Mouse (Mus musculus): Measurements from ENCODE around the gene Hipk4. TPM values are rescaled to one million over a fixed set of nuclear protein-coding genes. Genes with fewer than 3 reads are reported as not detected.
A peak's percentile ranks its signal among the peaks of the same experiment; 100 is the strongest.

The Hipk4 gene
- total and polyA plus RNA-seq, 2 experiments = not detected

- TF ChIP-seq POLR2A (IDR thresholded peaks at IDR 0.05; ENCODE audit: extremely low read depth, insufficient read depth, low read length) (no peak), CTCF (IDR thresholded peaks at IDR 0.05; ENCODE audit: low read depth, low read length) (no peak)
- no peak overlapping the region for H3K9ac ChIP-seq (ENCODE audit: low read depth, low read length)
- H3K4me1 ChIP-seq (ENCODE audit: control insufficient read depth, insufficient read depth, low read length) = peaks cover 1% of the 10 kb centered on the region; the same call in 1 of the 2 replicates
- no peak overlapping the region for H3K4me3 ChIP-seq (ENCODE audit: insufficient read depth, low read depth, low read length)
- no peak for DNase-seq (ENCODE audit: extremely low read depth, low read depth, low spot score)
- H3K27me3 ChIP-seq (ENCODE audit: control insufficient read depth, insufficient read depth, low read length) = no peaks in the 10 kb centered on the region
- H3K79me2 ChIP-seq (ENCODE audit: control insufficient read depth, insufficient read depth, low read length) = no peaks in the 10 kb centered on the region
- H3K36me3 ChIP-seq (ENCODE audit: control insufficient read depth, insufficient read depth, low read length) = no peaks in the 10 kb centered on the region
- no peak overlapping the region for H3K27ac ChIP-seq (replicated peaks; ENCODE audit: insufficient read depth, low read depth, low read length)
- WGBS = 73% methylated on average over 4 of the region's 4 CpGs
Observed at GRCm38 (mm10) chr7:27501620-27502019, 21.4 kb upstream of the Hipk4 start.

- Histone ChIP-seq H3K36me3 (ENCODE audit: control insufficient read depth, insufficient read depth, low read length) (no peaks in the 10 kb centered on the region), H3K27me3 (ENCODE audit: control insufficient read depth, insufficient read depth, low read length) (no peaks in the 10 kb centered on the region), H3K4me3 (ENCODE audit: insufficient read depth, low read depth, low read length) (no peak overlapping the region), H3K9ac (ENCODE audit: low read depth, low read length) (no peak overlapping the region), H3K79me2 (ENCODE audit: control insufficient read depth, insufficient read depth, low read length) (no peaks in the 10 kb centered on the region), H3K4me1 (ENCODE audit: control insufficient read depth, insufficient read depth, low read length) (0 out of 2 replicates have a peak, but pooled peaks cover 1% of the 10 kb centered on the region), H3K27ac (replicated peaks; ENCODE audit: insufficient read depth, low read depth, low read length) (no peak overlapping the region)
- DNase-seq (ENCODE audit: extremely low read depth, low read depth, low spot score) = no peak
- 77% methylated on average over 9 of the region's 9 CpGs for WGBS
- TF ChIP-seq CTCF (IDR thresholded peaks at IDR 0.05; ENCODE audit: low read depth, low read length) (no peak), POLR2A (IDR thresholded peaks at IDR 0.05; ENCODE audit: extremely low read depth, insufficient read depth, low read length) (no peak)
Observed at GRCm38 (mm10) chr7:27506765-27507370, 16.2 kb upstream of the Hipk4 start.

- H3K4me1 ChIP-seq (ENCODE audit: control insufficient read depth, insufficient read depth, low read length) = 0 out of 2 replicates have a peak, but pooled peaks cover 1% of the 10 kb centered on the region
- H3K4me3 ChIP-seq (ENCODE audit: insufficient read depth, low read depth, low read length) = peak overlapping the region; percentile 93
- H3K27me3 ChIP-seq (ENCODE audit: control insufficient read depth, insufficient read depth, low read length) = no peaks in the 10 kb centered on the region
- peak overlapping the region; percentile 89 for H3K9ac ChIP-seq (ENCODE audit: low read depth, low read length)
- no peaks in the 10 kb centered on the region for H3K36me3 ChIP-seq (ENCODE audit: control insufficient read depth, insufficient read depth, low read length)
- 0 out of 2 replicates have a peak, but pooled peaks have one; percentile 42 for TF ChIP-seq POLR2A (IDR thresholded peaks at IDR 0.05; ENCODE audit: extremely low read depth, insufficient read depth, low read length)
- no peak for TF ChIP-seq CTCF (IDR thresholded peaks at IDR 0.05; ENCODE audit: low read depth, low read length)
- H3K79me2 ChIP-seq (ENCODE audit: control insufficient read depth, insufficient read depth, low read length) = no peaks in the 10 kb centered on the region
- peak overlapping the region; percentile 76 for H3K27ac ChIP-seq (replicated peaks; ENCODE audit: insufficient read depth, low read depth, low read length)
- peak; percentile 92 for DNase-seq (ENCODE audit: extremely low read depth, low read depth, low spot score)
- 1% methylated on average over 54 of the region's 54 CpGs for WGBS
Observed at GRCm38 (mm10) chr7:27507711-27508647, 15.1 kb upstream of the Hipk4 start.

GRCm38 (mm10) chr7:27508648-27509005 is 14.4 kb upstream of the Hipk4 start:
- H3K4me1 ChIP-seq (ENCODE audit: control insufficient read depth, insufficient read depth, low read length) = 0 out of 2 replicates have a peak, but pooled peaks cover 1% of the 10 kb centered on the region
- no peak for TF ChIP-seq POLR2A (IDR thresholded peaks at IDR 0.05; ENCODE audit: extremely low read depth, insufficient read depth, low read length)
- TF ChIP-seq CTCF (IDR thresholded peaks at IDR 0.05; ENCODE audit: low read depth, low read length) = peak; percentile 85
- DNase-seq (ENCODE audit: extremely low read depth, low read depth, low spot score) = peak; percentile 46
- peak overlapping the region; percentile 44; the same call in 1 of the 2 replicates for H3K27ac ChIP-seq (replicated peaks; ENCODE audit: insufficient read depth, low read depth, low read length)
- H3K27me3 ChIP-seq (ENCODE audit: control insufficient read depth, insufficient read depth, low read length) = no peaks in the 10 kb centered on the region
- H3K79me2 ChIP-seq (ENCODE audit: control insufficient read depth, insufficient read depth, low read length) = no peaks in the 10 kb centered on the region
- no peak overlapping the region for H3K9ac ChIP-seq (ENCODE audit: low read depth, low read length)
- H3K4me3 ChIP-seq (ENCODE audit: insufficient read depth, low read depth, low read length) = no peak overlapping the region
- WGBS = 24% methylated on average over 6 of the region's 6 CpGs
- H3K36me3 ChIP-seq (ENCODE audit: control insufficient read depth, insufficient read depth, low read length) = no peaks in the 10 kb centered on the region

- H3K4me1 ChIP-seq (ENCODE audit: control insufficient read depth, insufficient read depth, low read length) = 0 out of 2 replicates have a peak, but pooled peaks cover 1% of the 10 kb centered on the region
- 95% methylated on average over 2 of the region's 2 CpGs for WGBS
- H3K27me3 ChIP-seq (ENCODE audit: control insufficient read depth, insufficient read depth, low read length) = no peaks in the 10 kb centered on the region
- H3K79me2 ChIP-seq (ENCODE audit: control insufficient read depth, insufficient read depth, low read length) = no peaks in the 10 kb centered on the region
- no peak overlapping the region for H3K4me3 ChIP-seq (ENCODE audit: insufficient read depth, low read depth, low read length)
- no peaks in the 10 kb centered on the region for H3K36me3 ChIP-seq (ENCODE audit: control insufficient read depth, insufficient read depth, low read length)
- no peak overlapping the region for H3K27ac ChIP-seq (replicated peaks; ENCODE audit: insufficient read depth, low read depth, low read length)
- no peak for TF ChIP-seq CTCF (IDR thresholded peaks at IDR 0.05; ENCODE audit: low read depth, low read length)
- TF ChIP-seq POLR2A (IDR thresholded peaks at IDR 0.05; ENCODE audit: extremely low read depth, insufficient read depth, low read length) = no peak
- H3K9ac ChIP-seq (ENCODE audit: low read depth, low read length) = no peak overlapping the region
- no peak for DNase-seq (ENCODE audit: extremely low read depth, low read depth, low spot score)
Observed at GRCm38 (mm10) chr7:27510809-27511208, 12.3 kb upstream of the Hipk4 start.

Data from liver, adult 2 months (tissue).